Mouse (Mus musculus) liver, embryonic 15.5 days (tissue): Measurements from ENCODE around the gene Plk3. TPM values are rescaled to one million over a fixed set of nuclear protein-coding genes. Genes with fewer than 3 reads are reported as not detected.
A peak's percentile ranks its signal among the peaks of the same experiment; 100 is the strongest.

ENCODE experiments used
- ATAC-seq: fragments of 200-750 bp; cut with Nextera tagmentation; 2 replicates; pipeline ENCODE4 v1.8.0; 2017; ENCODE audit warnings: moderate number of reproducible peaks, mild to moderate bottlenecking, moderate library complexity; ENCODE audit not compliant: insufficient read depth
- H3K27ac ChIP-seq: fragments of 300-500 bp; sonication (generic); replicated peaks from 2 replicates; pipeline ENCODE4 v1.5.1; 2015; ENCODE audit warnings: mild to moderate bottlenecking, inconsistent platforms
- H3K27me3 ChIP-seq: fragments of 300-500 bp; sonication (generic); 2 replicates; pipeline ENCODE4 v1.6.1; 2015; ENCODE audit warnings: mild to moderate bottlenecking, inconsistent platforms
- H3K36me3 ChIP-seq: fragments of 300-500 bp; sonication (generic); replicated peaks from 2 replicates; pipeline ENCODE4 v1.6.1; 2015; ENCODE audit warnings: moderate library complexity, mild to moderate bottlenecking, inconsistent platforms
- H3K4me1 ChIP-seq: fragments of 300-500 bp; sonication (generic); replicated peaks from 2 replicates; pipeline ENCODE4 v1.6.1; 2015; ENCODE audit warnings: inconsistent platforms
- H3K4me2 ChIP-seq: fragments of 300-500 bp; sonication (generic); 2 replicates; pipeline ENCODE4 v1.6.1; 2015; ENCODE audit warnings: moderate library complexity, mild to moderate bottlenecking, inconsistent platforms
- H3K4me3 ChIP-seq: fragments of 300-500 bp; sonication (generic); replicated peaks from 2 replicates; pipeline ENCODE4 v1.5.1; 2015; ENCODE audit warnings: mild to moderate bottlenecking, inconsistent platforms
- H3K9ac ChIP-seq: fragments of 300-500 bp; sonication (generic); 2 replicates; pipeline ENCODE4 v1.6.1; 2015; ENCODE audit warnings: moderate library complexity, mild to moderate bottlenecking, inconsistent platforms
- H3K9me3 ChIP-seq: fragments of 300-500 bp; sonication (generic); replicated peaks from 2 replicates; pipeline ENCODE4 v1.6.1; 2016; ENCODE audit warnings: inconsistent platforms
- WGBS: fragments of 180-500 bp; shearing (Covaris S2); methylation state at CpG from one replicate; pipeline ENCODE4 v1.1.7; 2015; ENCODE audit warnings: mixed read lengths; ENCODE audit not compliant: insufficient replicate concordance; 5-methylcytosine and 5-hydroxymethylcytosine counted together
- microRNA-seq: library from miRNA; unstranded; fragments of <30 nt; microRNA quantifications from one replicate; pipeline ENCODE4, GENCODE M21; 2016
- polyA plus RNA-seq: library from polyadenylated mRNA; unstranded; fragments of >200 nt; fragmentation: Nextera tagmentation; extraction: Ambion mirVana; gene quantifications from 2 replicates; pipeline ENCODE4 v1.2.1, GENCODE M21; 2015

Gene Plk3
- polyA plus RNA-seq, 1 experiment from 2014 or later, result 3.2 TPM

- no peak overlapping the region for H3K9ac ChIP-seq
- WGBS, result 56% methylated on average over 8 of the region's 8 CpGs
- peaks cover 18% of the 10 kb centered on the region for H3K4me1 ChIP-seq
- ATAC-seq, result no peak
- H3K9me3 ChIP-seq, result no peaks in the 10 kb centered on the region
- no peak overlapping the region for H3K4me3 ChIP-seq
- H3K27ac ChIP-seq, result no peak overlapping the region
- H3K36me3 ChIP-seq, result no peaks in the 10 kb centered on the region
- H3K27me3 ChIP-seq, result peaks cover 52% of the 10 kb centered on the region
- no peak overlapping the region for H3K4me2 ChIP-seq
Observed at GRCm38 (mm10) chr4:117097969-117098763, 35.6 kb downstream of the Plk3 start.

DNA sequence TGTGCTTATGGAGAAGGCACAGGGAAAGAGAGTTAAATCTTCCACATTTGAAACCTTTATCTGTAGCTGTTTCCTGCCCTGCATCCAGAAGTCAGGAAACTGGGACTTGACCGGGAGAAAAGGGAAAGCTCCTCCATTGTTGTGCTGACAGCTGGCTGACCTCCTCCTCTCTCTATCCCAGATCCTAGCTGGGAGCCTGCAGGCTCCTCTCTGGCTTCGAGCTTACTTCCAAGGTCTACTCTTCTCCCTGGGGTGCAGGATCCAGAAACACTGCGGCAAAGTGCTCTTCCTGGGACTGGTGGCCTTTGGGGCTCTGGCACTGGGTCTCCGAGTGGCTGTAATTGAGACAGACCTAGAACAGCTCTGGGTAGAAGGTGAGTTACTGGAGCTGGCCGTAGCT, 37.1 kb downstream of the Plk3 start:
- Histone ChIP-seq H3K4me1 (peaks cover 18% of the 10 kb centered on the region), H3K4me3 (peak overlapping the region; percentile 47; the same call in 1 of the 2 replicates), H3K27me3 (peaks cover 55% of the 10 kb centered on the region), H3K9me3 (no peaks in the 10 kb centered on the region), H3K9ac (no peak overlapping the region), H3K36me3 (no peaks in the 10 kb centered on the region), H3K27ac (0 out of 2 replicates have a peak overlapping the region, but pooled peaks have one; percentile 8), H3K4me2 (peak overlapping the region; percentile 67; the same call in 1 of the 2 replicates)
- ATAC-seq, result no peak
- 16% methylated on average over 5 of the region's 5 CpGs for WGBS

DNA sequence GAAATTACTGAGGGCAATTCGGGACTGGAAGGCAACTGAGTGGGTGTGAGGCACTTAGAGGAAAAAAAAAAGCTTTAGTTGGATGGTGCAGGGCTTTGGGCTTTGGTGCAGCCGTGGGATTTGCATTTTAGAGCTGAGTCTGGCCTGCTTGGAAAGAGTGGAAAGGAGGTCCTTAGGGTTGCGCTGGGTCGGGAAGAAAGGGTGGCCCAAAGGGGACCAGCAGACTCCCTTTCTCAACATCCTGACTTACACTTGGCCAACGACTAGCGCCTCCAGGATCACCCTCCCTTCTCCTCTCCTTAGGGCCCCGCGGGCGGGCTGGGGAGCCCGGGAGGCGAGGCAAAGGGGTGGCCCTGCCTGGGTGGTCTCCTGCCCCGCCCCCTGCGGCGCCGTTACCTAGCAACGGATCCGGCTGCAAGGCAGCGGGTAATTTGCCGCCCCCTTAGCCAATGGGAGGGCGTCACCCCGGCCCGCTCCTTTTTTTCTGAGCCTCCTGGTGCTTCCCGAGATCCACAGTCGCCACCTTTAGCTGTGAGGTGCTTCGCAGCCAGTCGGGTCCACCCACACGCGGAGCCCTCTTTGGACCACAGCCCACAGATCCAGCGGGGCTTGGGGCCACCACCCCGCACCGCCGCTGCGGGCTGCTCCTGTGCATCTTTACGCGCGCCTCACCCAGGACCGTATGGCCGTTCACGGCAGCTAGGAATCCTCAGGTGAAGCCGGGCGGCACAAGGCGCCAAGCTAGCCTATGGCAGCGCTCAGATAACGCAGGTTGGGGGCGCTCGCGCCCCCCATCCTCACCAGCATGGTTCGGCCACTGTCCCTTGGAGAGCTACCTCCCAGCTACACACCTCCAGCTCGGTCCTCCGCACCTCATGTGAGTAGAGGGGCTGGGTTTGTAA, 38.0 kb downstream of the Plk3 start, which contains the start of gene Ptch2:
TSS of gene Ptch2 (plus strand) at position 525 of the 902 bp plus-strand sequence.
- peak; percentile 44 for ATAC-seq
- no peaks in the 10 kb centered on the region for H3K36me3 ChIP-seq
- no peaks in the 10 kb centered on the region for H3K9me3 ChIP-seq
- WGBS, result 2% methylated on average over 50 of the region's 50 CpGs
- peaks cover 55% of the 10 kb centered on the region for H3K27me3 ChIP-seq
- H3K9ac ChIP-seq, result no peak within 1 kb of the TSS
- peak within 1 kb of the TSS; percentile 47 for H3K4me3 ChIP-seq
- peaks cover 20% of the 10 kb centered on the region for H3K4me1 ChIP-seq
- 0 out of 2 replicates have a peak within 1 kb of the TSS, but pooled peaks have one; percentile 8 for H3K27ac ChIP-seq
- peak within 1 kb of the TSS; percentile 67 for H3K4me2 ChIP-seq

- no peak for ATAC-seq
- Histone ChIP-seq H3K4me3 (no peak overlapping the region), H3K9ac (no peak overlapping the region), H3K4me2 (no peak overlapping the region), H3K36me3 (no peaks in the 10 kb centered on the region), H3K9me3 (no peaks in the 10 kb centered on the region), H3K27ac (no peak overlapping the region), H3K27me3 (peaks cover 55% of the 10 kb centered on the region), H3K4me1 (peaks cover 30% of the 10 kb centered on the region)
- 70% methylated on average over 3 of the region's 3 CpGs for whole genome bisulfite sequencing
Observed at GRCm38 (mm10) chr4:117094626-117095361, 39.0 kb downstream of the Plk3 start.

DNA sequence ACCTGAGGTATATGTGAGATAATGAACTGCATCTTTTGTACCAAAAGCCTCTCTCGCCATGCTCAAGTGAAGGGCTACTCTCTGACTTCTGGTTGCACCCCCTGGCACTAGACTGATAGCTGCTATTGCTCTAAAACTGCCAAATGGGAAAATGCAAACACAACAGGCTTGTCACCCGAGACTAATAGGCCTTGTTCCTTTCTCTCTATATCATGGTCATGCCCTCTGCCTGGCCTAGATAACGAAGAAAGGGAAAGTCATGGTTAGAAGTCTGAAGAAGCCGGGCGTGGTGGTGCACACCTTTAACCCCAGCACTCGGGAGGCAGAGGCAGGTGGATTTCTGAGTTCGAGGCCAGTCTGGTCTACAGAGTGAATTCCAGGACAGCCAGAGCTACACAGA, 43.2 kb downstream of the Plk3 start:
- no peaks in the 10 kb centered on the region for H3K9me3 ChIP-seq
- peak overlapping the region; percentile 32 for H3K4me2 ChIP-seq
- peaks cover 11% of the 10 kb centered on the region; the same call in 1 of the 2 replicates for H3K36me3 ChIP-seq
- peaks cover 21% of the 10 kb centered on the region for H3K27me3 ChIP-seq
- H3K9ac ChIP-seq, result peak overlapping the region; percentile 6; the same call in 1 of the 2 replicates
- H3K27ac ChIP-seq, result peak overlapping the region; percentile 78
- H3K4me3 ChIP-seq, result no peak overlapping the region
- WGBS, result 22% methylated on average over 7 of the region's 7 CpGs
- ATAC-seq, result peak; percentile 84
- peaks cover 41% of the 10 kb centered on the region for H3K4me1 ChIP-seq

DNA sequence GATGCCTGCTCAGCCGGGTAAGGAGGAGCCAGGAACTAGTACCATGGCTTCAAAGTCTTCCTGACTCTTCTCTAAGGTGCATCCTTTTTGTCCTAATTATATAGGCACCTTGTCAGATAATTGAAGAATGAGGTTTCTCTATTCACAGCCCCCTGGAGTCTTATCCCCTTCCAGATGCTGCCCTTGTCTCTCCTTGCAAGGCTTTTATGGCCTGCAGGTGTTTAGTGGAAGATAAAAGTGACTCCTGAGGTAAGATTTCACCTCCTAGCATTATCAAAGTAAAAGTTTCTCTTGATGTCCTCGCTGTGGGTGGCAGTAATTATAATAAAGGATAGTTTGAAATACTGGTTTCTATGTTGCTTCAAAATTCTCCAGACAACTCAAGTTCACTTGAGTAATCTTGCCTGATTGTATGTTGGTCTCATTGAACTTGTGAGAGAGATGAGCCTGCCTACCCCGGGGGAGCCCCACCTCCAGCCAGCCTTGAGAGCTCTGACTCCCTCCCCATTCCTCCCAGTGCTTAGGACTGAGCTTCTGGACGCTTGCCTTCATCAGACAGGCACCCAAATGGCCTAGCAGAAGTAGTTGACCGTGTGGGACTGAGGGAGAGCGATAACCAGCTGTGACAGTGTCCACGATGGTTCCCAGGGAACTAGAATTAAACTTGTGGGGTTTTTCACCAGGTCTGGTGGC, 45.7 kb downstream of the Plk3 start:
- H3K27ac ChIP-seq, result peak overlapping the region; percentile 69
- WGBS, result 65% methylated on average over 7 of the region's 7 CpGs
- ATAC-seq, result 0 out of 2 replicates have a peak, but pooled peaks have one; percentile 31
- H3K36me3 ChIP-seq, result peaks cover 11% of the 10 kb centered on the region; the same call in 1 of the 2 replicates
- H3K4me2 ChIP-seq, result peak overlapping the region; percentile 6; the same call in 1 of the 2 replicates
- H3K4me1 ChIP-seq, result peaks cover 44% of the 10 kb centered on the region
- H3K4me3 ChIP-seq, result no peak overlapping the region
- H3K9ac ChIP-seq, result no peak overlapping the region
- peaks cover 3% of the 10 kb centered on the region; the same call in 1 of the 2 replicates for H3K27me3 ChIP-seq
- no peaks in the 10 kb centered on the region for H3K9me3 ChIP-seq

Small RNA genes lying within 50 kb of the gene (microRNA-seq; reads per million reads assigned to microRNA genes)
- not detected for gene Gm22398

Other genes starting within 250 kb of the Plk3 start
- gene Urod, start 139.6 kb downstream of the Plk3 start, polyA plus RNA-seq, result 579 and 584 TPM in 2 replicates
- gene Hectd3, start 138.6 kb downstream of the Plk3 start, polyA plus RNA-seq, result 8.1 and 8.3 TPM in 2 replicates
- gene Eif2b3, start 114.6 kb downstream of the Plk3 start, polyA plus RNA-seq, result 22.9 and 23.3 TPM in 2 replicates
- gene Ptch2, start 37.9 kb downstream of the Plk3 start, polyA plus RNA-seq, result 0.56 and 0.66 TPM in 2 replicates
- 2.9 and 3.2 TPM in 2 replicates for gene Btbd19, start 8.2 kb downstream of the Plk3 start, polyA plus RNA-seq
- gene Tctex1d4, start 7.2 kb downstream of the Plk3 start, polyA plus RNA-seq, result 0.12 TPM in 1 of 2 replicates, not detected in the other
- 536 and 611 TPM in 2 replicates for gene Rps8, start 22.3 kb upstream of the Plk3 start, polyA plus RNA-seq
- gene Kif2c, start 48.7 kb upstream of the Plk3 start, polyA plus RNA-seq, result 27.5 and 29.8 TPM in 2 replicates
- 6.7 and 9.9 TPM in 2 replicates for gene Tmem53, start 118.0 kb upstream of the Plk3 start, polyA plus RNA-seq
- gene Armh1, start 118.2 kb upstream of the Plk3 start, polyA plus RNA-seq, result 0.12 TPM in 1 of 2 replicates, not detected in the other